ENCODE assay signal across 24 mouse cellular contexts in genomic region chr14:118391561-118391960, GRCm38 (mm10).
"Had no signal": no experiment of that assay in that cellular context is flagged by ENCODE, and none has a peak within 500 bp of the region (broad histone marks: within the 10 kb centered on the region; RNA-seq: fewer than 3 reads in every experiment).

No protein-coding gene starts in this region.

- H3K4me1 ChIP-seq: embryonic facial prominence, embryonic 13.5 days; embryonic facial prominence, embryonic 15.5 days; forebrain, embryonic 13.5 days; forebrain, embryonic 15.5 days had no signal

- H3K27me3 ChIP-seq: embryonic facial prominence, embryonic 12.5 days; embryonic facial prominence, embryonic 15.5 days; forebrain, embryonic 15.5 days had no signal

- H3K4me3 ChIP-seq: embryonic facial prominence, embryonic 10.5 days; embryonic facial prominence, embryonic 12.5 days; embryonic facial prominence, embryonic 13.5 days; embryonic facial prominence, embryonic 15.5 days; erythroblast, embryonic 14.5 days; forebrain, embryonic 10.5 days; forebrain, embryonic 12.5 days; forebrain, embryonic 13.5 days; forebrain, embryonic 15.5 days; gastrocnemius, adult 2 months; heart, adult 2 months; heart, embryonic 10.5 days had no signal

- DNase-seq: cerebellum, adult 18-20 months; cerebellum, adult 8-10 months; cerebellum, adult 9-10 months; cerebellum, adult 9-11 months; cerebellum, postnatal 36 days; embryo, embryonic 11 days; forebrain, postnatal 0 days; gastrocnemius, adult 2 months; gastrocnemius, postnatal 10 days; gastrocnemius, postnatal 14 days; gastrocnemius, postnatal 25 days; gastrocnemius, postnatal 36 days; heart, adult 18-20 months; heart, adult 2 months had no signal

- H3K27ac ChIP-seq: embryonic facial prominence, embryonic 10.5 days; embryonic facial prominence, embryonic 12.5 days; embryonic facial prominence, embryonic 13.5 days; embryonic facial prominence, embryonic 15.5 days; forebrain, embryonic 10.5 days; forebrain, embryonic 12.5 days; forebrain, embryonic 13.5 days; forebrain, embryonic 15.5 days; gastrocnemius, adult 2 months; heart, adult 2 months; heart, embryonic 10.5 days had no signal
